Comparison of ENCODE assay signal across 14 mouse cellular contexts in genomic region chr10:45363396-45363795, GRCm38 (mm10). TPM values are rescaled to one million over a fixed set of nuclear protein-coding genes. Genes with fewer than 3 reads are reported as not detected.
DNase-seq lines count a peak whose midpoint lies in the region; ATAC-seq and TF ChIP-seq lines count a peak whose summit lies in the region.
"Had no signal": no experiment of that assay in that cellular context is flagged by ENCODE, and none has a peak within 500 bp of the region (broad histone marks: within the 10 kb centered on the region; RNA-seq: fewer than 3 reads in every experiment).

No protein-coding gene starts in this region.

- no peak for TF ChIP-seq POLR2A in heart, adult 2 months (IDR thresholded peaks at IDR 0.05; ENCODE audit: insufficient read depth, low read depth, low read length)

- H3K4me1 ChIP-seq in heart, adult 2 months (ENCODE audit: control insufficient read depth, insufficient read depth, low read length), result peaks cover 3% of the 10 kb centered on the region; the same call in 1 of the 2 replicates
- peaks cover 3% of the 10 kb centered on the region; the same call in 1 of the 2 replicates for H3K4me1 ChIP-seq in heart, embryonic 11.5 days (ENCODE audit: control insufficient read depth, insufficient read depth, low read length)
- peaks cover 4% of the 10 kb centered on the region; the same call in 1 of the 2 replicates for H3K4me1 ChIP-seq in neural tube, embryonic 15.5 days
- peaks cover 5 to 25% of the 10 kb centered on the region in 2 experiments for H3K4me1 ChIP-seq in heart, embryonic 14.5 days (ENCODE audit: control insufficient read depth in 2 of 2, insufficient read depth in 2 of 2, low read length in 2 of 2)
- peaks cover 8% of the 10 kb centered on the region; the same call in 1 of the 2 replicates for H3K4me1 ChIP-seq in neural tube, embryonic 13.5 days (replicated peaks)

- H3K79me2 ChIP-seq in heart, adult 2 months (replicated peaks; ENCODE audit: control insufficient read depth, insufficient read depth, low read length), result no peaks in the 10 kb centered on the region

- H3K9me3 ChIP-seq in heart, embryonic 11.5 days (replicated peaks; ENCODE audit: control insufficient read depth, low read length), result no peaks in the 10 kb centered on the region
- no peaks in the 10 kb centered on the region for H3K9me3 ChIP-seq in neural tube, embryonic 15.5 days (replicated peaks)
- H3K9me3 ChIP-seq in heart, embryonic 14.5 days (ENCODE audit: control insufficient read depth, low read length), result no peaks in the 10 kb centered on the region
- H3K9me3 ChIP-seq in neural tube, embryonic 13.5 days, result no peaks in the 10 kb centered on the region

- H3K36me3 ChIP-seq in heart, adult 2 months (ENCODE audit: control insufficient read depth, insufficient read depth, low read length), result peaks cover 2% of the 10 kb centered on the region; the same call in 1 of the 2 replicates
- H3K36me3 ChIP-seq in heart, embryonic 11.5 days (ENCODE audit: control insufficient read depth, insufficient read depth, low read length), result peaks cover 5% of the 10 kb centered on the region
- no peaks in the 10 kb centered on the region for H3K36me3 ChIP-seq in neural tube, embryonic 15.5 days
- peaks cover 95% of the 10 kb centered on the region for H3K36me3 ChIP-seq in heart, embryonic 14.5 days (ENCODE audit: control insufficient read depth, insufficient read depth, low read length)
- H3K36me3 ChIP-seq in neural tube, embryonic 13.5 days, result no peaks in the 10 kb centered on the region

- no peak for TF ChIP-seq CTCF in heart, adult 2 months (IDR thresholded peaks at IDR 0.05)

- H3K27me3 ChIP-seq in heart, adult 2 months (ENCODE audit: control insufficient read depth, insufficient read depth, low read length), result no peaks in the 10 kb centered on the region
- H3K27me3 ChIP-seq in heart, embryonic 11.5 days (ENCODE audit: control insufficient read depth, insufficient read depth, low read length), result no peaks in the 10 kb centered on the region
- no peaks in the 10 kb centered on the region for H3K27me3 ChIP-seq in neural tube, embryonic 15.5 days (replicated peaks)
- H3K27me3 ChIP-seq in heart, embryonic 14.5 days (ENCODE audit: control insufficient read depth, insufficient read depth, low read length), result no peaks in the 10 kb centered on the region
- H3K27me3 ChIP-seq in neural tube, embryonic 13.5 days, result no peaks in the 10 kb centered on the region

- H3K4me2 ChIP-seq in heart, embryonic 11.5 days, result no peak overlapping the region
- no peak overlapping the region for H3K4me2 ChIP-seq in neural tube, embryonic 15.5 days
- no peak overlapping the region for H3K4me2 ChIP-seq in heart, embryonic 14.5 days (ENCODE audit: low read length)
- H3K4me2 ChIP-seq in neural tube, embryonic 13.5 days, result no peak overlapping the region

- no peak for TF ChIP-seq EP300 in heart, adult 2 months (IDR thresholded peaks at IDR 0.05; ENCODE audit: insufficient read depth, low read depth, low read length)

- no peak overlapping the region for H3K4me3 ChIP-seq in heart, adult 2 months
- no peak overlapping the region for H3K4me3 ChIP-seq in heart, embryonic 11.5 days (ENCODE audit: low read depth, low read length)
- H3K4me3 ChIP-seq in neural tube, embryonic 15.5 days (replicated peaks), result no peak overlapping the region
- no peak overlapping the region for H3K4me3 ChIP-seq in heart, embryonic 14.5 days (ENCODE audit: control insufficient read depth in 1 of 2, insufficient read depth in 1 of 2, low read depth in 1 of 2, low read length in 2 of 2)
- H3K4me3 ChIP-seq in neural tube, embryonic 13.5 days, result no peak overlapping the region

- H3K9ac ChIP-seq in heart, adult 2 months (ENCODE audit: low read depth, low read length), result no peak overlapping the region
- no peak overlapping the region for H3K9ac ChIP-seq in heart, embryonic 11.5 days (ENCODE audit: low read depth, low read length)
- no peak overlapping the region for H3K9ac ChIP-seq in neural tube, embryonic 15.5 days (replicated peaks)
- H3K9ac ChIP-seq in heart, embryonic 14.5 days (ENCODE audit: low read length), result peak overlapping the region; percentile 18; the same call in 1 of the 2 replicates
- no peak overlapping the region for H3K9ac ChIP-seq in neural tube, embryonic 13.5 days

- intact Hi-C loops in heart, adult 2 months (cut with DNase I), result no loop called here

- no peak for ATAC-seq in heart, embryonic 11.5 days (replicated peaks; ENCODE audit: insufficient number of reproducible peaks, low FRiP score, low TSS enrichment)
- ATAC-seq in neural tube, embryonic 15.5 days (ENCODE audit: low FRiP score), result no peak
- peak; percentile 33; the same call in 1 of the 2 replicates for ATAC-seq in heart, embryonic 14.5 days (ENCODE audit: insufficient number of reproducible peaks, insufficient read depth, low FRiP score, low read depth)
- ATAC-seq in neural tube, embryonic 13.5 days (ENCODE audit: low read depth), result no peak
- ATAC-seq: intestine, postnatal 0 days had no signal

- WGBS in heart, adult 2 months, result 39% methylated on average over 5 of the region's 5 CpGs
- 42% methylated on average over 5 of the region's 5 CpGs for WGBS in heart, embryonic 11.5 days (ENCODE audit: insufficient replicate concordance)
- WGBS in neural tube, embryonic 15.5 days, result 50% methylated on average over 5 of the region's 5 CpGs
- WGBS in heart, embryonic 14.5 days, result 26% methylated on average over 5 of the region's 5 CpGs
- WGBS in neural tube, embryonic 13.5 days, result 61% methylated on average over 5 of the region's 5 CpGs

- DNase-seq in heart, adult 2 months, result peak; percentile 22 to 49
- DNase-seq in neural tube, embryonic 10.5 days (ENCODE audit: extremely low spot score, low spot score), result peak; percentile 7
- no peak for DNase-seq in right cerebral cortex, postnatal 10 days (ENCODE audit: low spot score in 2 of 2)
- DNase-seq: cerebellum, adult 9-10 months; lung, adult 18-20 months; spleen, adult 18-20 months had no signal

- peak overlapping the region; percentile 91 for H3K27ac ChIP-seq in heart, adult 2 months
- H3K27ac ChIP-seq in heart, embryonic 11.5 days (ENCODE audit: low read depth, low read length), result no peak overlapping the region; the same call in 1 of the 2 replicates
- no peak overlapping the region for H3K27ac ChIP-seq in neural tube, embryonic 15.5 days (replicated peaks)
- H3K27ac ChIP-seq in heart, embryonic 14.5 days (replicated peaks in 1 of 2; ENCODE audit: control insufficient read depth in 1 of 2, insufficient read depth in 1 of 2, low read depth in 2 of 2, low read length in 2 of 2), result peak overlapping the region; percentile 78 to 87
- 0 out of 2 replicates have a peak overlapping the region, but pooled peaks have one; percentile 28 for H3K27ac ChIP-seq in neural tube, embryonic 13.5 days (replicated peaks)
- H3K27ac ChIP-seq: macrophage had no signal

RNA-seq across cellular contexts. Expression of gene Bves, which starts 27.8 kb away (rescaled TPM):
- 10 to 100 TPM; 31.1 to 34.8 TPM for total RNA-seq in heart, adult 2 months (2021)
- 25.0 and 44.5 TPM in 2 replicates for polyA plus RNA-seq in heart, adult 2 months (2012; rRNA removed)
- 48.6 and 55.3 TPM in 2 replicates for polyA plus RNA-seq in heart, embryonic 11.5 days (2014; fragmentation: Nextera tagmentation; extraction: Ambion mirVana)
- polyA plus RNA-seq in neural tube, embryonic 15.5 days (2015; fragmentation: Nextera tagmentation; extraction: Ambion mirVana), result 3.0 and 3.3 TPM in 2 replicates
- polyA plus RNA-seq in heart, embryonic 14.5 days (2014; fragmentation: Nextera tagmentation; extraction: Ambion mirVana), result 123 and 138 TPM in 2 replicates
- polyA plus RNA-seq in neural tube, embryonic 13.5 days (2015; fragmentation: Nextera tagmentation; extraction: Ambion mirVana), result 3.6 and 5.1 TPM in 2 replicates
- total RNA-seq: hematopoietic stem cell, adult 5-6 weeks; monocyte, adult 5-6 weeks had no signal
- polyA plus RNA-seq: macrophage had no signal

Comparison
In these comparisons a context has a peak if more than half of its experiments do, and no peak if none do; other contexts are left out.
1. H3K27ac ChIP-seq: peak in heart, adult 2 months (single experiment), heart, embryonic 14.5 days (2 of 2) and neural tube, embryonic 13.5 days (single experiment); none in heart, embryonic 11.5 days (single experiment) and neural tube, embryonic 15.5 days (single experiment).
2. DNase-seq: peak in heart, adult 2 months (2 of 2) and neural tube, embryonic 10.5 days (single experiment); none in right cerebral cortex, postnatal 10 days (0 of 2).